Mouse (Mus musculus) lung, postnatal 25 days (tissue): ENCODE measurements around the gene Cfb.

ENCODE experiments used
- DNase-seq: peaks from one replicate; pipeline ENCODE4 v3.0.0; 2022; ENCODE audit warnings: low spot score

The Cfb gene

DNA sequence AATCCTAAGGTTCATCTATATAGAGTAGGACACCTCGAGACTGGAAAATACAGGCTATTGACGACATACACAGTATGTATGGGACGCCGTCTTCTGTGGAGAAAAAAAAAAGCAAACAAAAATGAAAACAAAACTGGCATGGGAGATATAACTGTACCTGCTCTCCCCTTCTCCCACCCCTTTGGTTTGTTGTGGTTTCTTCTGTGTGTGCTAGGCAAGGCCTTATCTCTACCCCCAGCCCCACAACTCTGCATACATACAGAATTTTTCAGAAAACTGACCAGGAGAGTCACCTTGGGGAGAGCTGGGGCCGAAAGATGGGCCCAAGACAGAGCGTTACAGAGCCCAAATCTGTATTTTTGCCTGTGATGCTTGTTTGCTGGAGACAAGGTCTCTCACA lies 22.4 kb upstream of the Cfb start:
- no peak for DNase-seq

DNA sequence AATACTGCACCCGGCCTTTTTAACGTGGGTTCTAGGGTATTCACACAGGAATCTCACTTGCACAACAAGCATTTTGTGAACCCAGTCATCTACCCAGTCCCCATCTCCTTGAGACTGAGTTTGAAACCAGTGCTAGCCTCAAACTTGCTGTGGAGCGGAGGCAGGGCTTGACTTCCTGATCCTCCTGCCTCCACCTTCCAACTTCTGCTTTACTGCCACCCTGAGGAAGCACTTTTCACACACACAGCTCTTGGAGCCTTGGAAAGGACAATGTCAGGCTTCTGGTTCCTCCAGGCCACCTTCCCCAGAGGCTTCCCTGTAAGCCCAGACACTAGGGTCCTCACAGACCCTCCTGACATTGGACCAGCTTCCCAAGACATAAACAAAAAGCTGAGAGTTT lies 21.0 kb upstream of the Cfb start:
- DNase-seq, result no peak

DNA sequence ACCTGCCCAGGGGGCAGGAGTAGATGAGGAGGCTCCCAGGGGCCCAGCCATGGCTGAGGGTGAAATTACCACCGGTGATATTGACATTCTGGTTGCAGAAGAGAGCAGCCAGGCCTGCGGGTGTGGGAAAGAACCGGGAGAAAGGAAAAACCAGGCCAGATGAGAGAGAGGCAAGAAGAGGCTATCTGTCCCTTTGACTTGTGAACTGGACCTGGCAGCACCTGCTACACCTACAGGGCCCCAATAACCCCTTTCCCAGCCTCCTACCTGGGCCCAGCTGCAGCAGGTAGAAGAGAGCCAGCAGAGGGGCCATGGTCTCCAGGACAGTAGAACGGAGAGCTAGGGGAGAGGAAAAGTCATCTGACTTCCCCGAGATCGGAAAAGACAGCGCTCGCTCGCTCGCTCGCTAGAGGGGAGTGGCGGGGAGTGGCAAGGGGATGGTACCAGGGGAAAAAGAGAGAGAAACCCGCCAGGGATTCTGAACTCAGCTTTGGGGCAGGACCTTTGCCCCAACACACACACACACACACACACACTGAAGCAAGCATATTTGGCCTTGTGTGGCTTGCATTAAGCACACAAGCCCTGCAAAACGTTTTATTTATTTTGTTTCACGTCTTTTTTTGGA lies 19.5 kb upstream of the Cfb start, which contains the start of gene Gm20547:
Gene Gm20547 (minus strand): TSS at position 360 of the 628 bp plus-strand sequence.
- no peak for DNase-seq

DNA sequence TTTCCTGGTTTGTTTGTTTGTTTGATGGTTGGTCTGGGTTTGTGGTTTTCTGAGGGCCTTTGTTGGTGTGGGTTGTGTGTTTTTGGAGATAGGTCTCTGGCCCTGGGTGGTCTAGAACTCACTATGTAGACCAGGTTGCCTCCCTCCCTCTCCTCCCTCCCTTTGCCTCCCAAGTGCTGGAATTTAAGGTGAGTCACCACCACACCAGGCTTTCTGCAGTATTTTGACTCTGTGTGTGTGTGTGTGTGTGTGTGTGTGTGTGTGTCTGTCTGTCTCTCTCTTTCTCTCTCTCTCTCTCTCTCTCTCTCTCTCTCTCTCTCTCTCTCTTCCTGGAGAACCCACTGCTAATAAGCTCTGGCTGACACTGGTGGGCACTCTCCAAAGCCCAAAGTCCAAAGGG lies 18.8 kb upstream of the Cfb start:
- DNase-seq, result no peak

DNA sequence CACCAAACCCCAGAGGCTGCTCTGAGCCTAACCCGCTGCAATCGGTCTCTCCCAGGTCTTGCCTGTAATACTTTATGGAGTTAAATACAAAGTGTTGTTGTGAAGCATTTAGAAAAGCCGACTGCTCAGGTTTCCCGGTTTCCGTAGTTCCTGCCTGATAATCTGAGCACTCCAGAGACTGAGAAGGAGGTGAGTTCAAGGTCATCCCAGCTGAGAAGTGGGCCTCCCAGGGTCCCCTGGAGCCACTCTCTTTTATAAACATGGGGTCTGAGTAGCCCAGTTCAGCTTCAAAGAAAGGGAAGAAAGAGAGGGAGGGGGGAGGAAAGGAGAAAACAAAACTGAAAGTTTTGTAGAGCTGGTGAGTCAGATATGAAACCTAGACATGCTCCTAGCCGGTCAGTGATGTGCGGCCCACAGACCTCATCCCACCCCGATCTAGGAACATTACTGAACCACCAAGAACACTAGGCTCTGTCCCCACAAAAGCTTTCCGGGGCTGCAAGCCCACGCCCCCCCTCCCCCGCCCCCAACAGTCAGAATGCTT lies 17.1 kb upstream of the Cfb start, which contains the start of gene Zbtb12:
Gene Zbtb12 (plus strand): TSS at position 148 of the 544 bp plus-strand sequence.
- DNase-seq, result no peak

DNA sequence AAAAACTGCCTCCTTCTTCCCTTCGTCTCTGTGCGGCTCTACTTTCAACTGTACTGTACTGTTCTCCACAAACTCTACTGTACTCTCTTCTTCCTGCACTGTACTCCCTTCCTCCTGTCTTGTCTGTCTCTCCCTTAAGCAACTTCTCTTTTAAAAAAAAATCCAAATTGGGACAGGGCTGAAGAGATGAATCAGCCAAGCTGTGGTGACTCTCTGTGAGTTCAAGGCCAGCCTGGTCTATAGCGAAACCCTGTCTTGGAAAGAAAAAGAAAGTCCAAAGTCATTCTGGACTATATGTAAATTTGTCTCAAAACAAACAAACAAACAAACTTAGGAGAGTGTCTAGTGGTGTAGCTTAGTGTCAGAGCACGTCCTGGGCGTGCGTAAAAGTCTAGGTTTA lies 12.0 kb upstream of the Cfb start:
- DNase-seq, result no peak

DNA sequence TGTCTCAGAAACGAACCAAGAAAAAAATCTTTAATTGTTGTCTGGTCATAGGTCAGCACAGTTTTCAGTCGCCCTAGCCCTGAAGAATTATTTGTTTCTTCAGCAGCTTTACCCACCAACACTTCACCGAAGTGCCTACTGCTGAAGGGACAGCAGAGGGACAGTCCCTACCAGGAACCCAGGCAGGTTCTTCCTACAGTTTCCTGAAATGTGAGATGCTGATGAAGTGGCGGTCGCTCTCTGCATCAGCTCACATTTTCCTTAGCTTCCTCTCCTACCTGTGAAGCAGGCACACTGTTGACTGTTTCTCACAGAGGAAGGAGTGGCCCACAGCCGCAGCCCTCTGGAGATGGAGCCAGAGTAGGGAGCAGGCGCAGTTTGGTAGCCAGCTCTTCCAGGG lies 3.7 kb upstream of the Cfb start:
- DNase-seq, result no peak

DNA sequence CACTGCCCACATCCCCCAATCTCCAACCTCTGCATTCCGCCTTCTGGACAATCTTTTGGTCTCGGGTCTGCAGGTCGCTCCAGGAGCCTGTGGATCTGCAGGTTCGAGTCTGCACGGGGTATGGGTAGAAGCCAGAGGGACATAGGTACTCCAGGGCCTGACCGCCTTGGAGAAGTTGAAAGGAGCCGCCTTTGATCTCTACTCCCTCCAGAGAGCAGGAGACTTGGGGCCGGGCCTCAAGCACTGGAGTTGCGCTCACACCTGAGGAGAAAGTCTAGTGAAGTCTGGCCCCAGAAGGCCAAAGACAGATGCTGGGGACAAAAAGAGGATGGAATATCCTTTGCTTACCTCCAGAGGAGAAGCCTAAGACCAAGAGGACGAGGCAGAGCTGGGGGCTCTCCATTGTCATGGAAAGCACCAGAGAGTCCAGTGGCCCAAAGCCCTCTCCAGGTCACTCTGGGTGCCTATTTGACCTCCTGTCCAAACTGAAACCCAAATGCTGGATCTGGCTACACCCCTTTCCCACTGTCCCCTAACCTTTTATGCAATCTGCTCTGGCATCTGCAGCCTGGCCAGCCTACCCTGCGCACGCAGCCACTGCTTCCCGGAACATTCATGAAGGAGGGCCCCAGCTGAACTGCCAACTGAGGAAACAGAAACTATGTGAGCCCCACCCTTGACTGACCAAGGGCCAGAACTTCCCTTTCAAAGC lies 458 bp downstream of the Cfb start:
- DNase-seq, result peak; percentile 59

DNA sequence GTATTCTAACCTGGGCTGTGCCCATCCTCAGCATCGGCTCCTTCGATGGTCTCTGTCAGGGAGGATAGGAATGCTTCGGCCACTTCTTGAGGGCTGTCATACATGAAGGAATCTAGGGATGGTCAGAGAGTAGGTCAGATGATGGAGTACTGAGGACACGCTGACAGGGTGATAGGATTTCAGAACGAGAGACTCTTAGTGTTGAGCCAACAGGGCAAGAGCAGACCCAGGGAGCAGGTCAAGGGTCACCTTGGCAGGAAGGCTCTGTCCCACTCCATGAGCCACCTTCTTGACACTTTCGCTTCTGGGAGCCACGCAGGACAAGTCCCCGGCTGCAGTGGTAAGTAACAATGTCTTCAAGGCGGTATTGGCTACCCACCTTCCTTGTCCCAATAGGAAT lies 1.8 kb downstream of the Cfb start:
- DNase-seq, result no peak

DNA sequence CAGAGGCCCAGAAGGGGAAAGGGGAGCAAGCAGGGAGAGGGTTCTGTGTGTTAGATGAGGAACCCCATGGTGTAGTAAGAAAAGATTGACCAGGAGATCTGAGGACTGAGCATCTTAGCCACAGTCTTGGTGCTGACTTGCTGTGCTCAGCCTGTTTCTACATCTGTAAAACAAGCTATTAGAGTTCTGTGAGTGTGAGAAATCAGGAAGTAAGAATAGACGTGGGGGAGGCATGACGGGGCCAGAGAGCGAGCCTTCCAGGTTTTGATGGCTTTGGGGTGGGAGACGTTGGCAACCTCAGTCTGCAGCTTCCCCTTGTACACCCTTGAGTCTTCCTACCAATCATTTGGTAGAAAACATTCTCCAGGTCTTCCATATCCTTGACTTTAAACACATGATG lies 3.6 kb downstream of the Cfb start:
- no peak for DNase-seq

DNA sequence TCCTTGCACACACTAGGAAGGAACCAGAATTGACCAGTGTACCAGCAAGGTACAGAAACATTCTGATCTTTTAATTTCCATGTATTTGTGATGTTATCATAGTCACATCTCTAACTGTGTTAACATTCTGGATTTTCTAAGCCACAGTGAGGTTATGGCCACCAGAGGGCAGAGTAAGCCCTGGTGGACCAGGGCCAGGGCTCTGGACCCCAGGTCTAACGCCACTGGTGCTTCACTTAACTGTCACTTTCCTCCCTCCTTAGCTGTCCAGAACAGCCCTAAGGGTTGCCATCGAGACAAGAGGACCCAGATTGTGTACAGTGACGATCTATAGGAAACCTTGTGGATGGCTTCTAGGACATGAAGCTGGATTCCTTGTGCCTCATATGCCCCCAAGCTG lies 6.5 kb downstream of the Cfb start:
- DNase-seq, result peak; percentile 50

DNA sequence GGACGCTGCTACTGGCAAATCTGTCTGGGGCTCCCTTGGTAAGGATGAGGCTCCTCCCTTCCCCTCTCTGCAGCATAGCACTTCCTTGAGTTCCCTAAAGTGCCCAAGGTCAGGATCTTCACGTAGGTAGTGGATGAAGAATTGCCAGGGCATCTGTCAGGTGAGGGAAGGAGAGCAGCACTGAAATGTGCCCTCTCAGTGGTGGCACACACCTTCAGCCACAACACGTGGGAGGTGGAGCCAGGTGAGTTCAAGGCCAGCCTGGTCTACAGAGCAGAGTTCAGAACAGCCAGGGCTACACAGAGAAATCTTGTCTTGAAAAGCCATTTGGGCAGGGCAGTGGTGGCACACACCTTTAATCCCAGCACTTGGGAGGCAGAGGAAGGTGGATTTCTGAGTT lies 7.6 kb downstream of the Cfb start:
- no peak for DNase-seq

DNA sequence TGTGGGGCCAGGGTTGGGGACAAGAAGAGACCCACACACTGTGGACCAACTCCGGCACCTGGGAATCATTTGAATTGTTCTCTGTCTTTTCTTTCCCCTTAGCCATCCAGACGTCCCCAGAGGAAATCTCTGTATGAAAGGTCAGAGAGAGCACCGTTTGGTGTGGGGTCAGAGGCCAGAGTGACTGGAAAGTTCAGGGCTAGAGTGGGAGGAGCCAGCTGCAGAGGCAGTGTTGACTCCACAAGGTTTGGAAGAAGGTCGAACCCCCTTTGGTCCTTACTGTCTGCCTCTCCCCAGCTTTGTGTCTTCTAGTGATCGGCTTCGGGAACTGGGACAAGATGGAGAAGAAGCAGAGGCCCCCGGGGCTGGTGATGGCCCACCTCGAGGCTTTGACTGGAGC lies 8.8 kb downstream of the Cfb start:
- DNase-seq, result no peak

DNA sequence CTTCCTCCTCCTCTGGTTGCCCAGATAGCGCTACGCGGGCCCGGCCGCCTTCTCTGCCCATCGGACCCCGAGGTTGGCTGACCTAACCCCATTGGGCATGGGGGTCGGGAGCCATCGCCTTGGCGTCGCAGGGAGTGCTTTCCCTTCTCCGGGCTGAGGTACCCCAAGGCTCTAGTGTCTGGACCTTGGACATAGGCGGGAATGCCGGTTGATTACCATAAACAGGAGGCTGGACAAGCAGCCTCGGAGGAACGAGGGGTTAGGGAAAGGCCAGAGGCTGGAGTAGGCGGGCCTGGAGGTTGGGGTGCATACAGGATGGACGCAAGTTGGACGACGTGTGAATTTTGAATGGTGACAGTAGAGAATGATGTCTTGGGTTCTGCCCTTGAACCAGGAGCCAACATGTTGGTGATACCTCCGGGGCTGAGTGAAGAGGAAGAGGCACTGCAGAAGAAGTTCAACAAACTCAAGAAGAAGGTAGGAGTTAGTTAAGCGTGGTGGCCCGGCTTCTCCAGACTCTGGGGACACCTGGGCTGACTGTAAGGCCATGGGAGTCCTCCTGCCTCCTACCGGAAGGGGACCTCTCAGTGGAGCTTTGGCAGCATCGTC lies 11.7 kb downstream of the Cfb start:
- no peak for DNase-seq

DNA sequence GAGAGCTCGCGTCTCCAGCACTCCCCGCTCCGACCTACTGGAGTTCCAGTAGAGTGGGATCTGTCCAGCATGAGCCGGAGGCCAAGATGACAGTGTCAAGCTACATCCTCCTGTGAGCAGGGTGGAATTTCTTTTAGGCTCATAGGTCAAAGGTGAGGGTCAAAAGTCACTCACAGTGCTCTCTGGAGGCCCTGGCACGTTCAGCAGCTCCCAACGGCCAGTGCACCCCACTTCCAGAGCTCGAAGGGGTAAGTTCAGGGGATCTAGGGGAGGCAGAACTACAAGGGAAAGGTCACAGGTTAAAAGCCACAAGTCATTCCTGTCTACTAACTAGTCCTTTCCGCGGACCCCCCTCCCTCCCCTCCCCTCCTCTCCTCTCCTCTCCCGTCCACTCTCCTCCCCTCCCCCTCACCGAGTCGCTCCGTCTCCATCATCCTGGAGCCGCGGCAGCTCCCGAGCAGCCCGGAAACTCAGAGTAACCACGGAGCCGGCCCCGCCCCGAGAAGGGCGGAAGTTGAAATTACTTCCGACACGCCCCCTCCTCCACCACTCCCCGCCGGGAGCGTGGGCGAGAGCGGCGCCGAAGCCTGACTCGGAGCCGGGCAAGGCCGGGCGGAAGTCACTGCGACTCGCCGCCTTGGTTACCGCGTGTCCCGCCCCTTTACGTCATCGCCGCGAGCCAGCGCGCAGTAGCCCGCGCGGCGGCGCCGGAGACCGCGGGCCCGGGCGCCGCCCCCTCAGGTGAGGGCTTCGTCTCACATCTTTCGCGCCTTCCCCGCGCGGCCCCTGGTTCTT lies 12.4 kb downstream of the Cfb start, which contains the start of the genes Skiv2l and Nelfe:
Gene Skiv2l (minus strand): TSS at position 489 of the 795 bp plus-strand sequence.
Gene Nelfe (plus strand): TSS at position 670 of the 795 bp plus-strand sequence.
- DNase-seq, result peak; percentile 98

DNA sequence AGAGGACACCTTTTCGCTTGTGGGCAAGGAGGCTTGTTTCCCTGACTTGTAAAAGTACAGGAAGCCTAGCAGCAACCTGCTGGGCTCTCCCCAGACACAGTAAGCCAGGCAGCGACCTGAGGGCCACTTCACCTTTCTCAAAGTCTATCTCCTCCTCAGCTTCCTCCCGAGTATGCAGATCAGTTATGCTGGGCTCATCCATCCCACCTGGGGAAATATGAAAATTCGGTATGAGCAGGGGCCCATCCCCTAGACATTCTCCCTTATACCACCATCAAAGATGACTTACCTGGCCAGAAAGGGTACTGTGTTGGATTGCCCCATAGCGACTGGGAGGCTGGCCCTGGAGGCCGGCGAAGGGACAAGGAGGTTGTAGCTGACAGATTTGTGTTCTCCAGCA lies 14.7 kb downstream of the Cfb start:
- DNase-seq, result no peak

DNA sequence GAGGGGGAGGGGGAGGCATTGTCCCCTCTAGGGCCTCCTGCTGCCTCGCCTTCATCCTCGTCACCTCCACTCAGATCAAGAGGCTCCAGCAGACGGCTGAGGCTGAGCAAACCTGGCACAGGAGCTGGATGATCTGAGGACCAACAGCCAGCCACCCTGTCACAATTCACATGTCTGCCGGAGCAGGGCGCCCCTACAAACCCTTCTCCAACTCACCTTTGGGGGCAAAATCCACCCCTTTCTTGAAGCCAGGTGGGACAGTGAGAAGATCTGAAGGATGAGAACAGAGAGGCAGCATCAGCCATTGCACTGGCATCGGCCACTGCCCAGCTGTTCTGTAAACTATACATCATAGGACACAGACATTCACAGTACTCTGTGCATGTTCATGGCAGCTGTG lies 15.1 kb downstream of the Cfb start:
- DNase-seq, result no peak

DNA sequence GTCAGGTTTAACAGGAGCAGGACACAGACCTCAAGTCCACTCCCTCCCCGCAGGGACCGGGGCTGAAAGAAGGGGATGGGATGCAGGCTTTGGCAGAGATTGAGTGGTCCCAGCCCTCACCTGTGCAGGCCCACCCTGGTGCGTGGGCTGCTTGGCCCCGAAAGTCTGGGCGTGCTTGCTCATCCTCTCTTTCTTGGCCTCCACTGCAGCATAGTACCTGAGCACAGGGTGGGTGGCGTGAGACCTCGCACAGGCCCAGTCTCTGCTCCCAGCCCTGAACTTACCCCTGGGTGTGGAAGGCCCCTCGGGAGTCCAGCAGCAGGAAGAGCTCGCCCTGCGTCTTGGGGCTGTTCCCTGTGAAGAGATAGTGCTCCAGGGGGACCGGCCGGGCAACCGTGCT lies 17.4 kb downstream of the Cfb start:
- DNase-seq, result no peak

DNA sequence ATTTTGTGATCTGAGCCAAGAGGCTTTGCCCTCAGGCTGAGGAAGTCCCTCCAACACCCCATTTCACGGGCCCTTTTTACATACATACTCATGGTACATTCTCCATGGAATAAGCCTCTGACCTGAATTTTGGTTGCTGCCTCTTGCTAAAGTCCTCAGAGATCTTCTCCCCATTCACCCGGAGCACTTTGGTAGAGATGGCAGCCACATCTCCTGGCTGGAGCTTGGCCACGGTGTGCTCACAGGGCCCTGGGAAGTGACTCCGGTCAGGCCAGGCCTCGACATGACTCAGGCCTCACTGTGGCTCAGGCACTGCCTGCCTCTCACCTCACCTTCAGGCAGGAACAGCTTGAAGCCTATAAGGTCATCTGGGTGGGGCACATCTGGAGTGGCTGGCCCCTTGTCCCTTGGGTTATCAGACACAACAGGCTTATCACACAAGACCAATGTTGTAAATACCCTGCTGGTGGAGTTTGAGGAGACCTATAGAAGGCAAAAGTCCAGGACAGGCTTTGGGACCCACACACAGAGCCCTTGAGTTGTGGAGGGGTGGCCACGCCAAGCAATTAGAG lies 21.5 kb downstream of the Cfb start:
- DNase-seq, result no peak

DNA sequence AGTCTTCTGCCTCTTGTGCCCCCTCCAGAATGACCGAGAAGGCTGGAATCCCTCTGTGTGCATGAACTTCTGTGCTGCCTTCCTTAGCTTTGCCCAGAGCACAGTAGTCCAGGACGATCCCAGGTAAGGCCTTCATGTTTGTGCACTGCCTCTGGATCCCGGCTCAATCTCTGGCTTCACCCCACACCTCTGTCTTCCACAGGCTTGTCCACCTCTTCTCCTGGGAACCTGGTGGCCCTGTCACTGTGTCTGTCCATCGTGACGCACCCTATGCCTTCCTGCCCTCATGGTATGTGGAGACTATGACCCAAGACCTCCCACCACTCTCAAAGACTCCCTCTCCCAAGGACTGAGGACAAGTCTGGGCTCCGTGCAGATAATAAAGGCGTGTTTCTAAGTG lies 23.5 kb downstream of the Cfb start:
- DNase-seq, result no peak

DNA sequence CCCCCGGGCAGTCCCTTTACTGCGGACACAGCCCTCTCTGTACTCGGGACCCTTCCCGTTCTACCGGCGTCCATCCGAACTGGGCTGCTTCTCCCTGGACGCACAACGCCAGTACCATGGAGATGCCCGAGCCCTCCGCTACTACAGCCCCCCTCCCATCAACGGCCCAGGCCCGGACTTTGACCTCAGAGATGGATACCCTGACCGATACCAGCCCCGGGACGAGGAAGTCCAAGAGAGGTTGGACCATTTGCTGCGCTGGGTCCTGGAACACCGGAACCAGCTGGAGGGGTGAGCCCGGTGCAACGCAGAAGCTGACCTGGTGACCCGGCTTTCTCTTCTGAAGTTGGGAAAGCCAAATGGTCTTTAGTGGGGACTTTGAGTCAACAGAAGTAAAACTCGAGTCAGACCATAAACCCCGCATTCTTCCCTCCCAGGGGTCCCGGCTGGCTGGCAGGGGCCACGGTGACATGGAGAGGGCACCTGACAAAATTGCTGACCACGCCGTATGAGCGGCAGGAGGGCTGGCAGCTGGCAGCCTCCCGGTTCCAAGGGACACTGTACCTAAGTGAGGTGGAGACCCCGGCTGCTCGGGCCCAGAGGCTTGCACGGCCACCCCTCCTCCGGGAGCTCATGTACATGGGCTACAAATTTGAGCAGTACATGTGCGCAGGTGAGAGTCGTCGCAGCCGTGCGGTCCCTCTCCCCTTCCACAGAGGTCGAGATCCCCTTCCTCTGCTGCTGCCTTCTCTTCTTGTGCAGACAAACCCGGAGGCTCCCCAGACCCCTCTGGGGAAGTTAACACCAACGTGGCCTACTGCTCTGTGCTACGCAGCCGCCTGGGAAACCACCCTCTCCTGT lies 24.6 kb downstream of the Cfb start:
- no peak for DNase-seq
